Mouse (Mus musculus) brain, embryonic 14.5 days (tissue): ENCODE data around the gene Ubtd2.

ENCODE experiments used
- CTCF ChIP-seq: fragments of 200-500 bp; IDR thresholded peaks from 2 replicates; pipeline ENCODE4 v1.5.1; 2012; ENCODE audit warnings: inconsistent platforms, mild to moderate bottlenecking, moderate library complexity, borderline replicate concordance; ENCODE audit not compliant: insufficient read depth, insufficient read length; ENCODE audit errors: extremely low read depth
- POLR2A ChIP-seq: fragments of 200-500 bp; IDR thresholded peaks from 2 replicates; pipeline ENCODE4 v1.6.1; 2012; ENCODE audit warnings: mild to moderate bottlenecking, inconsistent platforms, borderline replicate concordance; ENCODE audit not compliant: poor library complexity, insufficient read depth, insufficient read length, severe bottlenecking; ENCODE audit errors: extremely low read depth

- TF ChIP-seq POLR2A: no peak
- TF ChIP-seq CTCF: no peak
Measured at GRCm38 (mm10) chr11:32545605-32546004, 90.4 kb downstream of the Ubtd2 start.
